Mouse (Mus musculus): Measurements from ENCODE around the gene Abcc3. TPM values are rescaled to one million over a fixed set of nuclear protein-coding genes. Genes with fewer than 3 reads are reported as not detected.

Abcc3 gene
- polyA plus RNA-seq, 1 experiment from 2014 or later, result 8.7 TPM

- H3K27ac ChIP-seq (ENCODE audit: low read length), result no peak overlapping the region
- no peak overlapping the region for H3K4me2 ChIP-seq (replicated peaks; ENCODE audit: low read depth, low read length)
- ATAC-seq (no peak), DNase-seq (ENCODE audit: low spot score) (no peak)
- H3K36me3 ChIP-seq (ENCODE audit: insufficient read depth, low read length), result no peaks in the 10 kb centered on the region
- no peak overlapping the region for H3K4me3 ChIP-seq (ENCODE audit: low read depth, low read length)
- no peak overlapping the region for H3K9ac ChIP-seq (replicated peaks; ENCODE audit: low read depth)
- TF ChIP-seq EP300 (IDR thresholded peaks at IDR 0.05), result no peak
- no peak for TF ChIP-seq CTCF (IDR thresholded peaks at IDR 0.05)
- H3K4me1 ChIP-seq (ENCODE audit: insufficient read depth, low read depth, low read length), result peaks cover 5% of the 10 kb centered on the region; the same call in 1 of the 2 replicates
- WGBS, result 55% methylated on average over 4 of the region's 4 CpGs
- H3K27me3 ChIP-seq (replicated peaks; ENCODE audit: insufficient read depth, low read length), result no peaks in the 10 kb centered on the region
- H3K9me3 ChIP-seq (ENCODE audit: low read length), result no peaks in the 10 kb centered on the region
Observed at GRCm38 (mm10) chr11:94389021-94389420, 3.8 kb downstream of the Abcc3 start.

- no peak overlapping the region for H3K4me3 ChIP-seq (ENCODE audit: low read depth, low read length)
- DNase-seq (ENCODE audit: low spot score) (no peak), ATAC-seq (no peak)
- no peak overlapping the region for H3K4me2 ChIP-seq (replicated peaks; ENCODE audit: low read depth, low read length)
- TF ChIP-seq CTCF (IDR thresholded peaks at IDR 0.05) (no peak), EP300 (IDR thresholded peaks at IDR 0.05) (no peak)
- no peaks in the 10 kb centered on the region for H3K27me3 ChIP-seq (replicated peaks; ENCODE audit: insufficient read depth, low read length)
- H3K9ac ChIP-seq (replicated peaks; ENCODE audit: low read depth), result no peak overlapping the region
- H3K36me3 ChIP-seq (ENCODE audit: insufficient read depth, low read length), result no peaks in the 10 kb centered on the region
- peaks cover 5% of the 10 kb centered on the region; the same call in 1 of the 2 replicates for H3K4me1 ChIP-seq (ENCODE audit: insufficient read depth, low read depth, low read length)
- no peaks in the 10 kb centered on the region for H3K9me3 ChIP-seq (ENCODE audit: low read length)
- WGBS, result 53% methylated on average over 4 of the region's 4 CpGs
- no peak overlapping the region for H3K27ac ChIP-seq (ENCODE audit: low read length)
Observed at GRCm38 (mm10) chr11:94387756-94388155, 5.0 kb downstream of the Abcc3 start.

- WGBS, result 14% methylated on average over 12 of the region's 12 CpGs
- Histone ChIP-seq H3K36me3 (ENCODE audit: insufficient read depth, low read length) (no peaks in the 10 kb centered on the region), H3K4me3 (ENCODE audit: low read depth, low read length) (no peak overlapping the region), H3K4me2 (replicated peaks; ENCODE audit: low read depth, low read length) (no peak overlapping the region), H3K9ac (replicated peaks; ENCODE audit: low read depth) (no peak overlapping the region), H3K27me3 (replicated peaks; ENCODE audit: insufficient read depth, low read length) (no peaks in the 10 kb centered on the region), H3K9me3 (ENCODE audit: low read length) (no peaks in the 10 kb centered on the region), H3K27ac (ENCODE audit: low read length) (peak overlapping the region; percentile 69; the same call in 1 of the 2 replicates), H3K4me1 (ENCODE audit: insufficient read depth, low read depth, low read length) (peaks cover 5% of the 10 kb centered on the region; the same call in 1 of the 2 replicates)
- TF ChIP-seq EP300 (IDR thresholded peaks at IDR 0.05) (no peak), CTCF (IDR thresholded peaks at IDR 0.05) (peak; percentile 37; the same call in 1 of the 2 replicates)
- ATAC-seq (peak; percentile 81), DNase-seq (ENCODE audit: low spot score) (peak; percentile 68)
Observed at GRCm38 (mm10) chr11:94385977-94386771, 6.6 kb downstream of the Abcc3 start.

GRCm38 (mm10) chr11:94379736-94380135 is 13.1 kb downstream of the Abcc3 start:
- no peak for ATAC-seq
- Histone ChIP-seq H3K4me2 (replicated peaks; ENCODE audit: low read depth, low read length) (no peak overlapping the region), H3K4me3 (ENCODE audit: low read depth, low read length) (no peak overlapping the region), H3K9ac (replicated peaks; ENCODE audit: low read depth) (no peak overlapping the region), H3K27me3 (replicated peaks; ENCODE audit: insufficient read depth, low read length) (no peaks in the 10 kb centered on the region), H3K9me3 (ENCODE audit: low read length) (no peaks in the 10 kb centered on the region), H3K4me1 (ENCODE audit: insufficient read depth, low read depth, low read length) (no peaks in the 10 kb centered on the region), H3K36me3 (ENCODE audit: insufficient read depth, low read length) (no peaks in the 10 kb centered on the region), H3K27ac (ENCODE audit: low read length) (no peak overlapping the region)
- DNase-seq (ENCODE audit: low spot score), result no peak
- 58% methylated on average over 8 of the region's 8 CpGs for WGBS
- TF ChIP-seq EP300 (IDR thresholded peaks at IDR 0.05) (no peak), CTCF (IDR thresholded peaks at IDR 0.05) (no peak)

GRCm38 (mm10) chr11:94379061-94379460 is 13.7 kb downstream of the Abcc3 start:
- no peak for TF ChIP-seq EP300 (IDR thresholded peaks at IDR 0.05)
- no peak for TF ChIP-seq CTCF (IDR thresholded peaks at IDR 0.05)
- no peak for DNase-seq (ENCODE audit: low spot score)

GRCm38 (mm10) chr11:94374276-94374948 is 18.4 kb downstream of the Abcc3 start:
- no peak for ATAC-seq
- DNase-seq (ENCODE audit: low spot score), result no peak
- Histone ChIP-seq H3K9ac (replicated peaks; ENCODE audit: low read depth) (no peak overlapping the region), H3K4me1 (ENCODE audit: insufficient read depth, low read depth, low read length) (no peaks in the 10 kb centered on the region), H3K27ac (ENCODE audit: low read length) (no peak overlapping the region), H3K4me3 (ENCODE audit: low read depth, low read length) (no peak overlapping the region), H3K27me3 (replicated peaks; ENCODE audit: insufficient read depth, low read length) (no peaks in the 10 kb centered on the region), H3K9me3 (ENCODE audit: low read length) (no peaks in the 10 kb centered on the region), H3K36me3 (ENCODE audit: insufficient read depth, low read length) (no peaks in the 10 kb centered on the region), H3K4me2 (replicated peaks; ENCODE audit: low read depth, low read length) (no peak overlapping the region)
- 84% methylated on average over 13 of the region's 13 CpGs for WGBS
- TF ChIP-seq EP300 (IDR thresholded peaks at IDR 0.05) (no peak), CTCF (IDR thresholded peaks at IDR 0.05) (no peak)

More at GRCm38 (mm10) chr11:94379061-94379460, 13.7 kb downstream of the Abcc3 start:
- Histone ChIP-seq H3K9ac (replicated peaks; ENCODE audit: low read depth) (no peak overlapping the region), H3K36me3 (ENCODE audit: insufficient read depth, low read length) (no peaks in the 10 kb centered on the region), H3K4me1 (ENCODE audit: insufficient read depth, low read depth, low read length) (no peaks in the 10 kb centered on the region), H3K27me3 (replicated peaks; ENCODE audit: insufficient read depth, low read length) (no peaks in the 10 kb centered on the region), H3K4me3 (ENCODE audit: low read depth, low read length) (no peak overlapping the region), H3K4me2 (replicated peaks; ENCODE audit: low read depth, low read length) (no peak overlapping the region), H3K27ac (ENCODE audit: low read length) (no peak overlapping the region), H3K9me3 (ENCODE audit: low read length) (no peaks in the 10 kb centered on the region)
- WGBS, result 48% methylated on average over 2 of the region's 2 CpGs
- ATAC-seq, result no peak
